Mouse (Mus musculus): ENCODE data around the gene Sf1.

The Sf1 gene

DNA sequence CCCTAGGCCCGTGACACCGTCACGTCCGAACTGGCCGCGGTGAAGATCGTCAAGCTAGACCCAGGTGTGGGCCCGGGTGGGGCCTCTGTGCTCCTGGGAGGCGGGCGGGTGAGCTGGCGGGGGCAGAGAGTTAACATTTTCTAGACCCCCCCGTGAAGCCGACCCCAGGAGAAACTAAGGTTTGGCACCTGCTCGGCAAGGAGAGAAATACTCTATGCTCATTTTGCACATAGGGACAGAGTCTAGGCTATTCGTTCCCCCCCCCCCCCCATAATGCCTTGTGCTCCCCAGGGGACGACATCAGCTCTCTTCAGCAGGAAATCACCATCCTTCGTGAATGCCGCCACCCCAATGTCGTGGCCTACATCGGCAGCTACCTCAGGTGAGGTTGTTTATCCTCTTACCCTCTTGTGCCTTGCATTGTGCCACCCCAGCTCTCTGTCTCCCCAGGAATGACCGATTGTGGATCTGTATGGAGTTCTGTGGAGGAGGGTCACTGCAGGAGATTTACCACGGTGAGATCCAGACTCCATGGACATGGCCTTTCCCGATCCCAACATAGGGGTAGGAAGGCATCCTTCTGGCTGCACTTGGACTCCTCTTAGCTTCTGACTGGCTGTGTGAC lies 21.9 kb upstream of the Sf1 start:
- DNase-seq: no peak

DNA sequence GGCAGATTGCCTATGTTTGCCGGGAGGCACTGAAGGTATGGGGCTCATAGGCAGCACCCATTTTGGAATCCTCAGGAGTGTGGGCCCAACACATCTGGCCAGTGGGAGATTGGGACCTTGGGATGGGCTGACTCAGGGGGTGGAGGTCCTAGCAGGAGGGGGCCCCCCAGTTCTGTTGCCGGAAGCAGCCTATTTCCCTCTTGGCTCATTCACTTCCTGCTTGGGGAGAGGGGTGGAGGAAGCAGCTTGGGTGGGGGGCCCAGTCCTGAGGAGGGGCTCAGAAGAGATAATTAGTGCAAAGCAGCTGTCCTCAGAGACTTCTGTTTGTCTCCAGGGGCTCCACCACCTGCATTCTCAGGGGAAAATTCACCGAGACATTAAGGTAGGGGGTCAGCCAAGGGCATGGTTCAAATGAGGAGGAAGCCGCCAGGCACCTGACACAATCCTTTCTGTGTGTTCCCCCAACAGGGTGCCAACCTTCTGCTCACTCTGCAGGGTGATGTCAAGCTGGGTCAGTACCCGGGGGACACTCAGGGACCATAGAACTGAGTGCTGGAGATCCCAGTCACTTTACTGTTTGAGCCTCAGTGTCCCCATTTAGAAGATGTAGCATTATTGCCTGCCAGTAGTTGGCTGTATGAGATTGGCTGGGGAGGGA lies 21.1 kb upstream of the Sf1 start:
- no peak for DNase-seq

DNA sequence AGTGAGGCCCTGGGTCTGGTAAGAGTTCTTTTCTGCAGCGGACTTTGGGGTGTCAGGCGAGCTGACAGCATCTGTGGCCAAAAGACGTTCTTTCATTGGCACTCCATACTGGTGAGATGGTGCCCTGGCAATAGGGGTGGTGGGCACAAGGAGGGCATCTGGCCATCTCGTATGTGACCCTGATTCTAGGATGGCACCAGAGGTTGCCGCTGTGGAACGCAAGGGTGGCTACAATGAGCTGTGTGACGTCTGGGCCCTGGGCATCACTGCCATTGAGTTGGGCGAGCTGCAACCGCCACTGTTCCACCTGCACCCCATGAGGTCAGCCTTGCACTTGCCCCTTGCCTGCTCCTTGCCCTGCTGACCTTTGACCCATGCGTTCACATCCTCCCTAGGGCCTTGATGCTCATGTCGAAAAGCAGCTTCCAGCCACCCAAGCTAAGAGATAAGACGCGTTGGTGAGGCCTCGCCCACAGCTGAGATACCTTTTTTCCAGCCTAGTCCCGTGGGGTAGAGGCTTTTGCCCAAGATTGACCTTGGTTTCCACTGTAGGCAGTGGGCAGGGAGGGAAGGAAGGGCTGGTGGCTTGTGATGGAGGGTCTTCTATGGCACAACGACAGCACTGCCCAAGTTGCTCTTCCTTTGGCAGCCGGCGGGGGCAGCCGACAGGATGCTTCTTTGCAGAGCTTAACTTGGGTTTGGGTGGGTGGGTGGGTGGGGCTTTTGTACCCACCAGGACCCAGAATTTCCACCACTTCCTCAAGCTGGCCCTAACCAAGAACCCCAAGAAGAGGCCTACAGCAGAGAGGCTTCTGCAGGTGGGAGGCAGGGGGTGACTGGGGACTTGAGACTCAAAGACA lies 20.2 kb upstream of the Sf1 start:
- no peak for DNase-seq

DNA sequence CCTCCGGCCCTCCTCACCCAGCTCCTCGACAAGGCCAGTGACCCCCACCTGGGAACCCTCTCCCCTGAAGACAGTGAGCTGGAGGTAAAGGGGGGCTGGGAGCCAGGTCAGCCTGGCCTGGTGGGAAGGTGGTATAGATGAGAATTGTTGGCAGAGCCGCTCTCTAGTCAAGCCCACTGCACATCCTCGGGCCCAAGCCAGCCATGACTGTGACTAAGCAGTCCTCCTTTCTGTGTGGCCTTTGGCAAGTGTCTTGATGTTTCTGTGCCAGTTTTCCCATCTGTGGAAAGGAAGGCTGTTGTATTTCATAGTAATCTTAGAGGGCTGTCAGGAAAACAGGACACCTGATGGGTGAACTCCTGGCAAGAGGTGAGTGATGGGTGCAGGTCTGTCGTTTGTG lies 19.5 kb upstream of the Sf1 start:
- no peak for DNase-seq

DNA sequence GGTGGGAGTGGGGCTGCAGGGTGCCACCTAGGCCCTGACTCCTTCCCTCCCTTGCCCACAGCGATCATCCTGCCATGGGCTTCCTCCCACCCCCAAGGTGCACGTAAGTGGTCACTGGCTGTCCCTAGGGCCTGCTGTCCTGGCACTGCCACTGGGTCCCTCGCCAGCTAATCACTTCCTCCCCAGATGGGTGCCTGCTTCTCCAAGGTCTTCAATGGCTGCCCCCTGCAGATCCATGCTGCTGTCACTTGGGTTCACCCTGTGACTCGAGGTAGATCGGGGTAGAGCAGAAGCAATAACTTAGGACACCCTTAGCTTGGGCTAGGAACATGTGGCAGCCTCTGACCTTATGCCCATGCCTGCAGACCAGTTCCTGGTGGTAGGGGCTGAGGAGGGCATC lies 17.5 kb upstream of the Sf1 start:
- DNase-seq: no peak

DNA sequence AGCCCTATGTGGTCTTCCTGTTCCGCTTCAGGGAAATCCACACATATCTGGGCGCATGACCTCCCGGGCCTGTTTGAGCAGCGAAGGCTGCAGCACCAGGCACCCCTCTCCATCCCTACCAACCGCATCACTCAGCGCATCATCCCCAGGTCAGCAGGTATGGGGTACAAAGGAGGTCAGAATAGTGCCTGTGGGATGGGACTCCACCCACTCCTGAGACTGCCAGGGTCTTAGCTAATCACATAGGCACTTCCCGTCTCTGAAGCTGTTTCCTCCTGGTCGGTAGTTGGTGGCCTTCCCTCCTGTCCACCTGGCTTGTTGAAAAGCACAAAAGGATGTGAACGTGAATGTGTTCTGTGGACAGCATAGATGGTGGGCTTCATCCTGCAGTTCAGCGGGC lies 16.8 kb upstream of the Sf1 start:
- DNase-seq: no peak

DNA sequence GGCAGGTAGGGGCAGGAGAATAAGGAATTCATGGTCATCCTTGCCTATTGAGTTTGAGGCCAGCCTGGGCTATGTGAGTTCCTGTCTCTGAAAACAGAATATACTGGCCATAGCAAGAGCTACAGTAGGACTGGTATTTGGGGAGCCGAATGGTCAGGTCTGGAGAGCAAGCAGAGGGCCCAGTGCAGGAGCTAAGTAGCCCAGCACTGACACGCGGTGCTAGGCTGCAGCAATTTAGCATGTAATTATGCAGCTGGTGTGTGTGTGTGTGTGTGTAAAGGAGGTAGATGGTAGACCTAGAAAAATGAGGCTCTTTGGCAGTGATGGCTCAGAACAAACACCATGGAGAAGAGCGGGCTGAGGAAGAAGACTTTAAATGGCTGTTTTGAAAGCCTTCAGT lies 15.9 kb upstream of the Sf1 start:
- no peak for DNase-seq

DNA sequence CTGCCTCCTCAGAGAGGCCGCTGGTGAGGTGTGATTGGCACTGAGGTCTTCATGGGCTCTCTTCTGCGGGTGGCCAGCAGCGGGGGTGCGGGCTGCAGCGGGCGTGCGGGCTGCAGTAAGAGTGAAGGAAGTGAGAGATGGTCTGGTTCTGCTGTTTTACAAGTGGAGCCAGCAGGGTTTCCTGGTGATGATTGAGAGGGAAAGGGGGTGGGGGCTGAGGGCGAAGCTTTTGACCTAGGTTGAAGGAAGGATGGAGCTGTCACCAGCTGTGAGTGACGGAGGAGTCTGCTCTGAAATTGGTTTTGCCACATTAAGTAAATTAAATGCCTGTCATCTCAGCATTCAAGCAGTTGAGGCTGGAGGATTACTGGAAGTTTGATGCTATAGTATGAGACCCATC lies 14.8 kb upstream of the Sf1 start:
- DNase-seq: no peak

DNA sequence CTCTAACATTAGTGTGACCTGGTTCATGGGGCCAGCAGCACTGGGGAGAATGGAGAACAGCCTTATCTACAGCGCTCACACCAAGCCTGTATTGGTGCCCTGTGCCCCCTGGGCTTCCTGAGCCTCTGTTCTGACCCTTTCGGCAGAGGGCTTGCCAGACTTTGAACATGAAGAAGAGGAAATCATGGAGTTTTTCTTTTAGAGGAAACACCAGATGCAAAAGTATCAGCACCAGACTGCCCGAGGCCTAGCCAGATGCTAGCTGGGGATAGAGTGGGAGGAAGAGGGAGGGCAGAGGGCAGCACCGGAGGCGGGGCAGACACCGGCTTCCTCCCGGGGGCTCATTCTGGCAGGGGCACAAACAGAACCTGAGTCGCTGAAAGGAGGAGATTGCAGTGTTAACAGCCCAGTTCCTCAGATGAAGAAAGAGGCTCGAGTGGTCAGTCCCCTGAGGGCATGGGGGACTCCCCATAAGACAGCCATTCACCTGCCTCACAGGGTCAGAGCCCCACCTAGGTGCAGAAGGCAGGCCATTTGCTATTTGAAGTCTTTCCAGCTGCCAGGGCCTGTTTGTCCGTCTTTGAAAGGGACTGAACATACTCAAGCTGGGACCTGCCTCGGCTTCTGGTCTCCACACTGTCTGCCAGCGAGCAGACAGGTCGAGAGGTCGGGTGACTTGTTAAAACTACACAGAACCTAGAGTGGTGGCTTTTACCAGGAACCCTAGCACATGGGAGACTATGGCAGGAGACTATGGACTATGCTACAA lies 14.1 kb upstream of the Sf1 start:
- peak; percentile 63 to 73 for DNase-seq

DNA sequence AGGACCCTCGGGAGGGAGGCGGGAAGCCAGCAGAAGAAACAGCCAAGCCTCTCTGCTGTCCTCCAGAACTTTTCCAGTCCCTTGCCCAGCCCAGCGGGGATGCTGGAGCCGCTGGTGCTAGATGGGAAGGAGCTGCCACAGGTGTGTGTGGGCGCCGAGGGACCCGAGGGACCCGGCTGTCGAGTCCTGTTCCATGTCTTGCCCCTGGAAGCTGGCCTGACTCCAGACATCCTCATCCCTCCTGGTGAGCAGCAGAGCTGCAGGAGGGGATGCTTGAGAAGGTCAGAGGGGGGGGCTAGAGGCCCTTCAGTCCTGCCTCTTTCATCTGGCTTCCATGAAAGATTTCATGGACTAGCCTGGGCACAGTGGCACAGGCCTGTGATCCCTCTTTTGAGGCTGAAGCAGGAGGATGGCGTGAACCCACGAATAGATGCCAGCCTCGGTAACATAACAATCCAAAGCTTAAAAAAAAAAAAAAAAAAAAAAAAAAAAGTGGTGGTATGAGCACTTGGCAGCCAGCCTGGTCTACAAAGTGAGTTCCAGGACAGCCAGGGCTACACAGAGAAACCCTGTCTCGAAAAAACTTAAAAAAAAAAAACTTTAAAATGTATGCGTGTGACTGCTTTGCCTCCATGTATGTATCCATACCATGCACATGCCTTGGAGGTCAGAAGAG lies 11.9 kb upstream of the Sf1 start:
- DNase-seq: no peak

DNA sequence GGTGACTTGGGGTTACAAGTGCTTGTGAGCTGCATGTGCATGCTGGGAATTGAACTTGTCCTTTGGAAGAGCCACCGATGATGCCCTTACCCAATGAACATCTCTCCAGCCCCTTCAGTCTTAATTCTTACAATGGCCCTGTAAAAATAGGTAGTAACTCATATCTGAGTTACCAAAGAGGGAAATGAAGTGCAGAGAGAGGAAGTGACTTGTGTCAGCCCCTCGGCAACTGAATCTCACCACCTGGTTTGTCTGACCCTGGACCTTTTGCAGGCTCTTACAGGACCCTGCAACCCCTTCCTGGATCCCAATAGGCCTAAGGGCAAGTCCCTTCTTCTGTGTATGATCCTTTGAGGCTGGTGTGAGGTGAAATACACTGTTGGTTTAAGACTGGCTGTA lies 11.4 kb upstream of the Sf1 start:
- DNase-seq: no peak

DNA sequence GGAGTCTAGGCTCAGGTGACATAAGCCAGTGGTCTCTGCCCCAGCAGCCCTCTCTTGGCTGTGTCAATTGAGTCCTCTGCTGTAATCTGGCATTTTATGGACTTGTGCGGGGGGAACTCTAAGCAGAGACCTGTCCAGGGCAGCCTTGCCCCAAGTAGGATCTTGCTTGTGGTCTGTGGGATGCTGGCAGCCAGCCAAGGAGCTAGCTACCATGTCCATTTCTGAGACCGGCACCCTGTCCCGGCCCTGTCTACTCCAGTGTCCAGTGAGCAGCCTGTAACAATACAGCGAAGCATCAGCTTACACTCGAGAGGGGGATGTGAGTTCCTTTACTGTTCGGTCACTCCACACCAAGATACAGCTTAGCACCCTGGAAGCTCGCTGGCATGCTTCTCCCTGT lies 9.5 kb upstream of the Sf1 start:
- no peak for DNase-seq

DNA sequence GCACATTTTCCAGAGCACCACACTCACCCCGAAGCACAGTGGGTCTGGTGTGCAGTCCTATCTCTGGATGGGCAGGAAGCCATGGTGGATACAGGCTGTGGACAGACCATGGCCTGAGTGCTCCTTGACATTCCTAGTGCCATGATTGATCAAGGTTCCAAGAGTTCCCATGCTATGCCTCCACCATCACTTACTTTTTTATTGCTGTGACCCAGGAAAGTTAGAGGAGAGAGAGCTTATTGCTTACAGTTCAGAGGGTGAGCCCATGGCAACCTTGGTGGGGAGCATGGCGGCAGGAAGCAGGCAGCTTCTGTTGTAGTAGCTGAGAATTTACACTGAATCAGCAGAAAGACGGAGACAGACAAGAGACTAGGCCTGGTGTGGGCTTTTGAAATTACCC lies 2.2 kb upstream of the Sf1 start:
- DNase-seq: no peak

DNA sequence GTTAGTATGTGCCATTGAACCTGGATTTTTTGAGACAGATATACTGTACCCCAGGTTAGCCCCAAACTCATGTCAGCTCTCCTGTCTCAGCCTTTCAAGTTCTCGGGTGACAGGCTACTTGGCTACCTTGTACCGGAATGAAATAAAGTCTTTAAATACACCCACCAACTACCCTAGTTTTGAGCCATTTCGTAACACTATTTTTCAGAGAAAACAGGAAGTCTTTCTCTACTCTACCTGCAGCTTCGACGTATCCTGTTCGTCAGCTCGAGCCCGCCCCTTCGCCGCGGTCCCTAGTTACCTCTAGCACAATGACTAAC lies 439 bp upstream of the Sf1 start:
- DNase-seq: no peak

DNA sequence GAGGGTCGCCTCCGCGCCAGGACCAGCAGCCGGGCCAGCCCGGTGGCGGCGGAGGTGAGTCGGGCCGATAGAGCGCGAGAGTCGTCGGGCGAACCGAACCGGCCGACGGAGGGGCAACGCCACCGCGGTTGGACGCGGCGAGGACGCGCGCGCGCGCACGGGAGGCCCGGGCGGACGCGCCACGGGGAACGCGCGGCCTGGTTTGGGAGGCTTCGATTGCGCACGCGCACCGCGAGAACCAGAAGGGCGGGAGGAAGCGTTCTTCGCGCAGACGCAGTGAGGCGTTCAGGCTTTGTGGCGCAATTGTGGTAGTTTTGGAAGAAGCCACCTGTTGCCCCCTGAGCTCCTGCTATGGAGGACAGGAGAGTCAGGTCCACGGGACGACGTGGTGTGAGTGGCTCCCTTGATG lies 831 bp downstream of the Sf1 start:
- peak; percentile 94 to 96 for DNase-seq

DNA sequence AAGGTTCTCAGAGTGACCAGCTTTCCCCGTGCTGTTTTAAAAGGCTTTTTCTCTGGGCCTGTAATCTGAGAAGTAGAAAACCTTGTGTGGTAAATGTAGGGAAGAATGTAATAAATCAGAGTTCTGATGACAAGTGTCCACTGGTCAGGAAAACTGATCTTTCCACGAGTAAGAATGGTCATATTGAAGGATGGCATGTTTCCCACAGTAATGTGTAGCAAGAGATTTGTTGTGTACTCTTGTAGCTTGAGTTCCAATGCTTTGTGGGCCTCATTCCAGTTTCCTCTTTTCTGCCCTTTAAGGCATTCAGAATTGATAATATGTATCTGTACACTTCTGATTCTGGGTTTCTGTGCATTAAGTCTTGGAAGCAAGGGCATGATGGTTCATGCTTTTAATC lies 1.4 kb downstream of the Sf1 start:
- no peak for DNase-seq

DNA sequence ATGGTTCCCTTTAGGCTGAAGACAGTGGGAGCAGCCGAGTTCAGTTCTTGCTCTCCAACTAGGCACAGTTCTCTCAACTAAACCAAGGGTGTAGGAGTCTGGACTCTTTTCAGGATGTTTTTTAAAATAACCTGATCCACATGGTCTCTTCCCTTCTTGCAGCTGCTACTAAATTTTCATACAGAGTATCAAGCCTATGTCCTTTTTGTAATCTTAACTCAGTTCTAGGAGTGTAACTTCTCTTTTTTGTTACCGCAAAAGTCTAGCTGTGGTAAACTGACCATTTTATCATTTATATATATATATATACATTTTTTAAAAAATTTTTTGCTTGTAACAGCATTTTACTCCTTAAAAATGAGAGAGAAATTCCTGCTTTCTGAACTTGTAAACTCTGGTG lies 6.7 kb downstream of the Sf1 start:
- no peak for DNase-seq

DNA sequence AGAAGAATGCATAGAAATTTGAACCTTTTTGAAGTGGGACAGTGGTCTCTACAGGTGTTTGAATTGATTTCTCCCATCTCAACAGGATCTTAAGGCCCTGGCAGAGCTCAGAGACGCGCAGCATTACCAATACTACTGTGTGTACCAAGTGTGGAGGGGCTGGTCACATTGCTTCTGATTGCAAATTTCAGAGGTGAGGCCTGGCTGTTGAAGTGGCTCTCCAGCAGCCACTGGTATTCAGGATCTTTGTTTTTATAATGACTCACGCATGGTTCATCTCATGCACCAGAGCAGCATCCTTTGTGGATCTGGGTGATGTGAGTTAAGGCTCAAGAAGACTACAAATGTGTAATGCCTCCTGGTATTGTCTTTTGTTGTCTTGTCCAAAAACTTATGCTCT lies 8.9 kb downstream of the Sf1 start:
- DNase-seq: no peak

DNA sequence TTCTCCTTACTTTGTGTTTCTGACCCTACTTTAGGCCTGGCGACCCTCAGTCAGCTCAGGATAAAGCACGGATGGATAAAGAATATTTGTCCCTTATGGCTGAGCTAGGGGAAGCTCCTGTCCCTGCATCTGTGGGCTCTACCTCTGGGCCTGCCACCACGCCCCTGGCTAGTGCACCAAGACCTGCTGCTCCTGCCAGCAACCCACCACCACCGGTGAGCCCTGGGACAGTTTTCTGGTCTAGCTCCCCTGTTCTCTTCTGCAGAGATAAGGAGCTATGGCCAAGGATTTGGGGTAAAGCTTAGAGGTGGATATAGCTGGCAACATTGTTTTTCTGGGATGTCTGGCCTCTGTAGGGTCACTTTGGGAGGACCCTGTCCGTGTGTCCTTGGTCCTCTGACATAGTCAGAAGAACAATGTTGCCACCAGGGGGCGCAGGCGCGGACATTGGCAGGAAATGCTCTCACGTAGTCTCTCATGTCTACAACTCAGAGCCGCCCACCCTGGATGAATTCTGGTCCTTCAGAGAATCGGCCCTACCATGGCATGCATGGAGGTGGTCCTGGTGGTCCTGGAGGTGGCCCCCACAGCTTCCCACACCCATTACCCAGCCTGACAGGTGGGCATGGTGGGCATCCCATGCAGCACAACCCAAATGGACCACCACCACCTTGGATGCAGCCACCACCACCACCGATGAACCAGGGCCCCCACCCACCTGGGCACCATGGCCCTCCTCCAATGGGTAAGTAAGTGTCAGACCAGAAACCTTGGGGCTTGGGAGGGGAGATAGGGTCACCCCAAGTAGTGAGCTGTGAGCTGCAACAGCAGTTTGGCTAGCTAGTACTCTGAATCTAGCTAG lies 10.3 kb downstream of the Sf1 start:
- DNase-seq: peak; percentile 95 to 96

DNA sequence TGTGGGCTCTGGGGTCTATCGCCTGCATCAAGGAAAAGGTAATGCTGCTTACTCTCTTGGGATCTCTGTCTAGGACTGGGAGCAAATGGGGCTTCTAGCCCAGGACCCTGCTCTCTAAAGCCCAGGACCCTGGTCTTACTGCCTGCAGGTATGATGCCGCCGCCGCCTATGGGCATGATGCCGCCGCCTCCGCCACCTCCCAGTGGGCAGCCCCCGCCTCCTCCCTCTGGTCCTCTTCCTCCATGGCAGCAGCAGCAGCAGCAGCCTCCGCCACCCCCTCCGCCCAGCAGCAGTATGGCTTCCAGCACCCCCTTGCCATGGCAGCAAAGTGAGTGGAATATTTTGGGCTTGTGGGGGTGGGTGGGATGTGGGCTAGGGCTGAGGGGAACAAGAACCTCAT lies 11.1 kb downstream of the Sf1 start:
- DNase-seq: no peak

DNA sequence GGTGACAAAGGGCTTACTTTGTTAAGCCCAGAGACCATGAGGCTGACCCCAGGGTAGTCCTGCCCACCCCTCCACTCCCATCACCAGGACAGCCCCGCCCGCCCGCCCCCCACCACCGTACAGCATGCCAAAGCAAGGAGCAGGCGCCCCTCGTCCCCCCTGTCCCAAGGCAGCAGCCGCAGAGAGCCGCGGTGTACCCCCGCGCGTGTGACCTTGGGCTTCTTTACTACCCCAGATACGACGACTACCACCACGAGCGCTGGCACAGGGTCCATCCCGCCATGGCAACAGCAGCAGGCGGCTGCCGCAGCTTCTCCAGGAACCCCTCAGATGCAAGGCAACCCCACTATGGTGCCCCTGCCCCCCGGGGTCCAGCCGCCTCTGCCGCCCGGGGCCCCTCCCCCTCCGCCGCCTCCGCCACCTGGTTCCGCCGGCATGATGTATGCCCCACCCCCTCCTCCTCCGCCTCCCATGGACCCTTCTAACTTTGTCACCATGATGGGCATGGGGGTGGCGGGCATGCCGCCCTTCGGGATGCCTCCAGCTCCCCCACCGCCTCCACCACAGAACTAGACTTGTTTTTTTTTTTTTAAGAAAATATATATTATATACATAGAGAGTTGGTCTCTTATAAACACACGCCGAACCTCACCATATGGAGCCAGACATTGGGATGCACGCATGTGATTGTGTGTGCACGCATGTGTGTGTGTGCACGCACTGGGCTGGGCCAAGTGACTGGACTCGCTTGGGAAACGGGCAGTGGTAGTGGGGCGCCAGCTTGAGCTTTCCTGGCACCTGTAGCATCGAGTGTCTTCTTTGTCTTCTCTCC lies 12.1 kb downstream of the Sf1 start:
- DNase-seq: no peak

Data from kidney, postnatal 4 days (tissue).